In genomic region chr17:45836253-45836652, GRCm38 (mm10) we compare ENCODE assay signal across 11 mouse cellular contexts.
A peak's percentile ranks its signal among the peaks of the same experiment; 100 is the strongest.
DNase-seq lines count a peak whose midpoint lies in the region; ATAC-seq and TF ChIP-seq lines count a peak whose summit lies in the region.
"Had no signal": no experiment of that assay in that cellular context is flagged by ENCODE, and none has a peak within 500 bp of the region (broad histone marks: within the 10 kb centered on the region; RNA-seq: fewer than 3 reads in every experiment).

No protein-coding gene starts in this region.

- H3K4me2 ChIP-seq in liver, postnatal 0 days (ENCODE audit: low read depth, low read length) = no peak overlapping the region
- H3K4me2 ChIP-seq: heart, embryonic 15.5 days; limb, embryonic 13.5 days had no signal

- DNase-seq in liver (peak; percentile 38), adipocyte (ENCODE audit: low spot score) (peak; percentile 53)
- no peak for DNase-seq in liver, postnatal 0 days
- peak; percentile 30 to 36 for DNase-seq in cerebellum, postnatal 36 days
- no peak for DNase-seq in limb, embryonic 10.5 days (ENCODE audit: low spot score)
- no peak for DNase-seq in left cerebral cortex, adult 2 months (ENCODE audit: extremely low spot score in 1 of 2, low spot score in 2 of 2)
- no peak for DNase-seq in adrenal gland, adult 8-10 months
- DNase-seq: right cerebral cortex, postnatal 14 days had no signal

- H3K36me3 ChIP-seq in liver, postnatal 0 days (replicated peaks; ENCODE audit: insufficient read depth, low read length) = no peaks in the 10 kb centered on the region
- H3K36me3 ChIP-seq in limb, embryonic 10.5 days = no peaks in the 10 kb centered on the region
- H3K36me3 ChIP-seq: heart, embryonic 15.5 days; limb, embryonic 13.5 days had no signal

- no peak overlapping the region for H3K9ac ChIP-seq in liver, postnatal 0 days (replicated peaks)
- H3K9ac ChIP-seq: heart, embryonic 15.5 days; limb, embryonic 13.5 days had no signal

- no peak for TF ChIP-seq CTCF in liver, postnatal 0 days (IDR thresholded peaks at IDR 0.05; ENCODE audit: low read depth)
- no peak for TF ChIP-seq CTCF in left cerebral cortex, adult 2 months (IDR thresholded peaks at IDR 0.05)

- intact Hi-C loops in left cerebral cortex, adult 2 months (cut with DNase I) = no loop called here

- 66% methylated on average over 7 of the region's 7 CpGs for WGBS in liver, postnatal 0 days (ENCODE audit: insufficient replicate concordance)
- 81% methylated on average over 7 of the region's 7 CpGs for WGBS in limb, embryonic 10.5 days

- no peaks in the 10 kb centered on the region for H3K27me3 ChIP-seq in liver, postnatal 0 days (ENCODE audit: insufficient read depth, low read length)
- H3K27me3 ChIP-seq in limb, embryonic 10.5 days (ENCODE audit: low read depth, poor library complexity, severe bottlenecking) = 0 out of 2 replicates have a peak, but pooled peaks cover 6% of the 10 kb centered on the region
- H3K27me3 ChIP-seq: limb, embryonic 13.5 days had no signal

- H3K27ac ChIP-seq in liver, postnatal 0 days (ENCODE audit: low read depth) = no peak overlapping the region
- H3K27ac ChIP-seq in limb, embryonic 10.5 days = peak overlapping the region; percentile 7; the same call in 1 of the 2 replicates
- no peak overlapping the region for H3K27ac ChIP-seq in left cerebral cortex, adult 2 months
- H3K27ac ChIP-seq: heart, embryonic 15.5 days; limb, embryonic 13.5 days had no signal

- H3K9me3 ChIP-seq in liver, postnatal 0 days (ENCODE audit: low read length) = no peaks in the 10 kb centered on the region
- peaks cover under 1% of the 10 kb centered on the region; the same call in 1 of the 2 replicates for H3K9me3 ChIP-seq in limb, embryonic 10.5 days (replicated peaks)
- H3K9me3 ChIP-seq: heart, embryonic 15.5 days had no signal

- ATAC-seq in liver, postnatal 0 days = no peak

- H3K4me3 ChIP-seq in liver, postnatal 0 days (ENCODE audit: low read depth, low read length) = no peak overlapping the region
- H3K4me3 ChIP-seq in limb, embryonic 10.5 days = no peak overlapping the region
- H3K4me3 ChIP-seq in left cerebral cortex, adult 2 months = no peak overlapping the region
- H3K4me3 ChIP-seq: heart, embryonic 15.5 days; limb, embryonic 13.5 days; megakaryocyte, embryonic 14.5 days had no signal

- no peak for TF ChIP-seq EP300 in liver, postnatal 0 days (IDR thresholded peaks at IDR 0.05; ENCODE audit: low read depth)

- no peaks in the 10 kb centered on the region for H3K4me1 ChIP-seq in liver, postnatal 0 days (ENCODE audit: insufficient read depth)
- H3K4me1 ChIP-seq in limb, embryonic 10.5 days = peaks cover 16% of the 10 kb centered on the region
- H3K4me1 ChIP-seq: megakaryocyte, embryonic 14.5 days had no signal

Comparison
In these comparisons a context has a peak if more than half of its experiments do, and no peak if none do; other contexts are left out.
1. DNase-seq: peak in liver (single experiment), adipocyte (single experiment) and cerebellum, postnatal 36 days (2 of 2); none in liver, postnatal 0 days (single experiment), limb, embryonic 10.5 days (single experiment), left cerebral cortex, adult 2 months (0 of 2) and adrenal gland, adult 8-10 months (single experiment).